Mouse (Mus musculus): ENCODE measurements around the gene Neu4. TPM values are rescaled to one million over a fixed set of nuclear protein-coding genes. Genes with fewer than 3 reads are reported as not detected.
"Not testable (repeated sequence)": the region's sequence is repeated elsewhere in the genome, so short reads cannot be mapped to it uniquely, and the experiment has no call there.

Gene Neu4
- polyA plus RNA-seq, 1 experiment from 2014 or later = not detected

GRCm38 (mm10) chr1:94055966-94056365 lies 35.7 kb downstream of the Neu4 start:
- ATAC-seq (ENCODE audit: low read depth) = no peak
- Histone ChIP-seq H3K9ac (no peak overlapping the region), H3K4me2 (no peak overlapping the region), H3K9me3 (no peaks in the 10 kb centered on the region), H3K27ac (replicated peaks) (no peak overlapping the region), H3K27me3 (no peaks in the 10 kb centered on the region), H3K4me1 (replicated peaks) (no peaks in the 10 kb centered on the region), H3K36me3 (no peaks in the 10 kb centered on the region), H3K4me3 (no peak overlapping the region)
- 77% methylated on average over 3 of the region's 3 CpGs for WGBS

DNA sequence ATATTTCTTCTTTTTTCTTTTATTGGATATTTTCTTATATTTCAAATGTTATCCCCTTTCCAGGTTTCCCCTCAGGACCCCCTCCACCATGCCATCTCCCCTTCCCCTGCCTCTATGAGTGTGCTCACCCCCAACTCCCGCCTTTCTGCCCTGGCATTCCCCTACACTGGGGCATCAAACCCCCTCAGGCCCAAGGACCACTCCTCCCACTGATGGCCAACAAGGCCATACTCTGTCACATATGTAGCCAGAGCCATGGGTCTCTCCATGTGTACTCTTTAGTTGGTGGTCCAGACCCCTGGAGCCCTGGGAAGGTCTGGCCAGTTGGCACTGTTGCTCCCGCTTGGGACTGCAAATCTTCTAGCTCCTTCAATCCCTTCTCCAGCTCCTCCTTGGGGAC lies 37.1 kb downstream of the Neu4 start:
- ATAC-seq (ENCODE audit: low read depth) = no peak
- Histone ChIP-seq H3K27me3 (no peaks in the 10 kb centered on the region), H3K36me3 (no peaks in the 10 kb centered on the region), H3K9ac (no peak overlapping the region), H3K4me3 (no peak overlapping the region), H3K27ac (replicated peaks) (no peak overlapping the region), H3K4me2 (no peak overlapping the region), H3K4me1 (replicated peaks) (no peaks in the 10 kb centered on the region), H3K9me3 (no peaks in the 10 kb centered on the region)
- 94% methylated on average over 2 of the region's 2 CpGs for WGBS

DNA sequence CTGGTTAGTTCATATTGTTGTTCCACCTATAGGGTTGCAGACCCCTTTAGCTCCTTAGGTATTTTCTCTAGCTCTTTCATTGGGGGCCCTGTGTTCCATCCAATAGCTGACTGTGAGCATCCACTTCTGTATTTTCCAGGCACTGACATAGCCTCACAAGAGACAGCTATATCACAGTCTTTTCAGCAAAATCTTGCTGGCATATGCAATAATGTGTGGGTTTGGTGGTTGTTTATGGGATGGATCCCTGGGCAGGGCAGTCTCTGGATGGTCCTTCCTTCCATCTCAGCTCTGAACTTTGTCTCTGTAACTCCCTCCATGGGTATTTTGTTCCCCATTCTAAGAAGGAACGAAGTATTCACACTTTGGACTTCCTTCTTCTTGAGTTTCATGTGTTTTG lies 38.0 kb downstream of the Neu4 start:
- not testable (repeated sequence) for H3K36me3 ChIP-seq; H3K27me3 ChIP-seq; H3K27ac ChIP-seq (replicated peaks); H3K9me3 ChIP-seq; H3K4me1 ChIP-seq (replicated peaks); H3K4me2 ChIP-seq; ATAC-seq (ENCODE audit: low read depth); H3K4me3 ChIP-seq; H3K9ac ChIP-seq
- 60% methylated on average over 1 of the region's 1 CpGs for WGBS

GRCm38 (mm10) chr1:94074756-94075155 lies 54.5 kb downstream of the Neu4 start:
- Histone ChIP-seq H3K4me2 (no peak overlapping the region), H3K4me1 (replicated peaks) (no peaks in the 10 kb centered on the region), H3K36me3 (no peaks in the 10 kb centered on the region), H3K27me3 (no peaks in the 10 kb centered on the region), H3K27ac (replicated peaks) (no peak overlapping the region), H3K9me3 (no peaks in the 10 kb centered on the region), H3K9ac (no peak overlapping the region), H3K4me3 (no peak overlapping the region)
- WGBS = 88% methylated on average over 6 of the region's 6 CpGs
- no peak for ATAC-seq (ENCODE audit: low read depth)

- 52% methylated on average over 1 of the region's 1 CpGs for WGBS
- Histone ChIP-seq H3K36me3 (no peaks in the 10 kb centered on the region), H3K9me3 (no peaks in the 10 kb centered on the region), H3K27me3 (0 out of 2 replicates have a peak, but pooled peaks cover 2% of the 10 kb centered on the region), H3K4me2 (no peak overlapping the region), H3K27ac (replicated peaks) (no peak overlapping the region), H3K4me1 (replicated peaks) (no peaks in the 10 kb centered on the region), H3K9ac (no peak overlapping the region), H3K4me3 (no peak overlapping the region)
- no peak for ATAC-seq (ENCODE audit: low read depth)
Observed at GRCm38 (mm10) chr1:94076702-94077101, 56.5 kb downstream of the Neu4 start.

Other genes with a start within 250 kb of the Neu4 start
- 155 and 158 TPM in 2 replicates for gene Dtymk, start 218.5 kb upstream of the Neu4 start, polyA plus RNA-seq (2015; fragmentation: Nextera tagmentation; extraction: Ambion mirVana)
- gene Ing5, start 216.5 kb upstream of the Neu4 start, polyA plus RNA-seq (2015; fragmentation: Nextera tagmentation; extraction: Ambion mirVana) = 9.0 and 9.7 TPM in 2 replicates
- gene D2hgdh, start 195.5 kb upstream of the Neu4 start, polyA plus RNA-seq (2015; fragmentation: Nextera tagmentation; extraction: Ambion mirVana) = 18.4 and 18.9 TPM in 2 replicates
- gene Gal3st2, start 159.1 kb upstream of the Neu4 start, polyA plus RNA-seq (2015; fragmentation: Nextera tagmentation; extraction: Ambion mirVana) = not detected in 2 replicates
- gene Gal3st2b, start 102.1 kb upstream of the Neu4 start, polyA plus RNA-seq (2015; fragmentation: Nextera tagmentation; extraction: Ambion mirVana) = not detected in 2 replicates
- not detected in 2 replicates for gene Gal3st2c, start 29.9 kb upstream of the Neu4 start, polyA plus RNA-seq (2015; fragmentation: Nextera tagmentation; extraction: Ambion mirVana)
- gene Pdcd1, start 32.1 kb downstream of the Neu4 start, polyA plus RNA-seq (2015; fragmentation: Nextera tagmentation; extraction: Ambion mirVana) = 0.17 TPM in 1 of 2 replicates, not detected in the other

All from neural tube, embryonic 13.5 days (tissue).